Mouse (Mus musculus) embryonic facial prominence, embryonic 14.5 days (tissue): ENCODE measurements around the gene Camta1. TPM values are rescaled to one million over a fixed set of nuclear protein-coding genes. Genes with fewer than 3 reads are reported as not detected.

ENCODE experiments used
- ATAC-seq: fragments of 200-750 bp; cut with Nextera tagmentation; 2 replicates; pipeline ENCODE4 v1.8.0; 2017; ENCODE audit warnings: low read depth, moderate number of reproducible peaks, moderate TSS enrichment
- DNase-seq: peaks from one replicate; pipeline ENCODE4 v3.0.0-alpha.2; 2015; ENCODE audit warnings: low spot score
- H3K27ac ChIP-seq: fragments of 300-500 bp; sonication (generic); replicated peaks from 2 replicates; pipeline ENCODE4 v1.5.1; 2014; ENCODE audit warnings: low read depth, mild to moderate bottlenecking, low read length, moderate library complexity
- H3K27me3 ChIP-seq: fragments of 300-500 bp; sonication (generic); replicated peaks from 2 replicates; pipeline ENCODE4 v1.6.1; 2014; ENCODE audit warnings: low read length; ENCODE audit not compliant: control insufficient read depth, insufficient read depth
- H3K36me3 ChIP-seq: fragments of 300-500 bp; sonication (generic); 2 replicates; pipeline ENCODE4 v1.6.1; 2014; ENCODE audit warnings: low read length, mixed read lengths; ENCODE audit not compliant: control insufficient read depth, insufficient read depth
- H3K4me1 ChIP-seq: fragments of 300-500 bp; sonication (generic); 2 replicates; pipeline ENCODE4 v1.6.1; 2014; ENCODE audit warnings: antibody characterized with exemption, low read length; ENCODE audit not compliant: control insufficient read depth, insufficient read depth
- H3K4me2 ChIP-seq: fragments of 300-500 bp; sonication (generic); 2 replicates; pipeline ENCODE4 v1.6.1; 2014; ENCODE audit warnings: low read depth, mild to moderate bottlenecking, low read length, moderate library complexity, mixed read lengths
- H3K4me3 ChIP-seq: fragments of 300-500 bp; sonication (generic); 2 replicates; pipeline ENCODE4 v1.5.1; 2014; ENCODE audit warnings: low read depth, mild to moderate bottlenecking, low read length
- H3K9ac ChIP-seq: fragments of 300-500 bp; sonication (generic); 2 replicates; pipeline ENCODE4 v1.6.1; 2014; ENCODE audit warnings: low read depth, mild to moderate bottlenecking, low read length, moderate library complexity, mixed read lengths
- H3K9me3 ChIP-seq: fragments of 300-500 bp; sonication (generic); 2 replicates; pipeline ENCODE4 v1.6.1; 2016; ENCODE audit warnings: low read length; ENCODE audit not compliant: control insufficient read depth
- WGBS: fragments of 180-500 bp; shearing (Covaris S2); extraction: QIAGEN DNeasy Blood & Tissue Kit; methylation state at CpG from one replicate; pipeline ENCODE4 v1.1.7; 2014; 5-methylcytosine and 5-hydroxymethylcytosine counted together
- polyA plus RNA-seq: library from polyadenylated mRNA; unstranded; fragments of >200 nt; fragmentation: Nextera tagmentation; extraction: Ambion mirVana; gene quantifications from 2 replicates; pipeline ENCODE4 v1.2.1, GENCODE M21; 2014

Camta1 gene
- polyA plus RNA-seq, 1 experiment from 2014 or later, result 77.3 TPM

GRCm38 (mm10) chr4:151767361-151767760 lies 94.3 kb downstream of the Camta1 start:
- H3K4me3 ChIP-seq, result no peak overlapping the region
- DNase-seq, result no peak
- 92% methylated on average over 8 of the region's 8 CpGs for WGBS

GRCm38 (mm10) chr4:151765376-151765775 lies 96.3 kb downstream of the Camta1 start:
- DNase-seq, result no peak
- no peak overlapping the region for H3K27ac ChIP-seq
- H3K36me3 ChIP-seq, result no peaks in the 10 kb centered on the region
- H3K4me1 ChIP-seq, result peaks cover 4% of the 10 kb centered on the region; the same call in 1 of the 2 replicates
- no peak for ATAC-seq
- no peak overlapping the region for H3K4me3 ChIP-seq
- no peak overlapping the region for H3K9ac ChIP-seq
- H3K27me3 ChIP-seq, result no peaks in the 10 kb centered on the region
- WGBS, result 58% methylated on average over 4 of the region's 4 CpGs
- H3K9me3 ChIP-seq, result no peaks in the 10 kb centered on the region
- H3K4me2 ChIP-seq, result no peak overlapping the region

More at GRCm38 (mm10) chr4:151767361-151767760, 94.3 kb downstream of the Camta1 start:
- H3K9me3 ChIP-seq, result no peaks in the 10 kb centered on the region
- peaks cover 9% of the 10 kb centered on the region; the same call in 1 of the 2 replicates for H3K4me1 ChIP-seq
- no peaks in the 10 kb centered on the region for H3K36me3 ChIP-seq
- no peak overlapping the region for H3K27ac ChIP-seq
- no peaks in the 10 kb centered on the region for H3K27me3 ChIP-seq
- H3K4me2 ChIP-seq, result no peak overlapping the region
- no peak overlapping the region for H3K9ac ChIP-seq
- ATAC-seq, result no peak

- H3K4me1 ChIP-seq, result 0 out of 2 replicates have a peak, but pooled peaks cover 4% of the 10 kb centered on the region
- no peaks in the 10 kb centered on the region for H3K9me3 ChIP-seq
- 30% methylated on average over 6 of the region's 6 CpGs for whole genome bisulfite sequencing
- DNase-seq (peak; percentile 76), ATAC-seq (0 out of 2 replicates have a peak, but pooled peaks have one; percentile 37)
- H3K4me3 ChIP-seq, result no peak overlapping the region
- no peak overlapping the region for H3K9ac ChIP-seq
- H3K27ac ChIP-seq, result no peak overlapping the region
- H3K36me3 ChIP-seq, result no peaks in the 10 kb centered on the region
- H3K27me3 ChIP-seq, result no peaks in the 10 kb centered on the region
- H3K4me2 ChIP-seq, result no peak overlapping the region
These were observed 97.7 kb downstream of the Camta1 start for GRCm38 (mm10) chr4:151763928-151764327.

- WGBS, result 68% methylated on average over 2 of the region's 2 CpGs
- no peaks in the 10 kb centered on the region for H3K36me3 ChIP-seq
- no peak overlapping the region for H3K9ac ChIP-seq
- H3K4me1 ChIP-seq, result peaks cover 4% of the 10 kb centered on the region; the same call in 1 of the 2 replicates
- H3K9me3 ChIP-seq, result no peaks in the 10 kb centered on the region
- no peak for ATAC-seq
- no peak overlapping the region for H3K4me3 ChIP-seq
- no peak overlapping the region for H3K27ac ChIP-seq
- DNase-seq, result no peak
- H3K4me2 ChIP-seq, result no peak overlapping the region
- H3K27me3 ChIP-seq, result no peaks in the 10 kb centered on the region
These were observed 102.6 kb downstream of the Camta1 start for GRCm38 (mm10) chr4:151759095-151759494.

GRCm38 (mm10) chr4:151758337-151758736 lies 103.3 kb downstream of the Camta1 start:
- Histone ChIP-seq H3K4me2 (no peak overlapping the region), H3K27ac (no peak overlapping the region), H3K9me3 (no peaks in the 10 kb centered on the region), H3K27me3 (no peaks in the 10 kb centered on the region), H3K4me3 (no peak overlapping the region), H3K36me3 (no peaks in the 10 kb centered on the region), H3K4me1 (peaks cover 10% of the 10 kb centered on the region; the same call in 1 of the 2 replicates), H3K9ac (no peak overlapping the region)
- DNase-seq, result no peak
- WGBS, result 93% methylated on average over 13 of the region's 13 CpGs
- no peak for ATAC-seq

GRCm38 (mm10) chr4:151757261-151757660 lies 104.4 kb downstream of the Camta1 start:
- H3K9me3 ChIP-seq, result no peaks in the 10 kb centered on the region
- no peaks in the 10 kb centered on the region for H3K36me3 ChIP-seq
- no peaks in the 10 kb centered on the region for H3K27me3 ChIP-seq
- H3K9ac ChIP-seq, result no peak overlapping the region
- H3K4me2 ChIP-seq, result no peak overlapping the region
- DNase-seq (no peak), ATAC-seq (no peak)
- H3K4me3 ChIP-seq, result no peak overlapping the region
- H3K27ac ChIP-seq, result no peak overlapping the region
- WGBS, result 89% methylated on average over 3 of the region's 3 CpGs
- peaks cover 18% of the 10 kb centered on the region for H3K4me1 ChIP-seq

GRCm38 (mm10) chr4:151756400-151756799 lies 105.3 kb downstream of the Camta1 start:
- no peaks in the 10 kb centered on the region for H3K36me3 ChIP-seq
- H3K4me1 ChIP-seq, result peaks cover 20% of the 10 kb centered on the region
- ATAC-seq (no peak), DNase-seq (no peak)
- no peak overlapping the region for H3K27ac ChIP-seq
- H3K4me2 ChIP-seq, result no peak overlapping the region
- no peak overlapping the region for H3K4me3 ChIP-seq
- H3K9me3 ChIP-seq, result no peaks in the 10 kb centered on the region
- WGBS, result 67% methylated on average over 10 of the region's 10 CpGs
- no peak overlapping the region for H3K9ac ChIP-seq
- no peaks in the 10 kb centered on the region for H3K27me3 ChIP-seq

GRCm38 (mm10) chr4:151753231-151753630 lies 108.4 kb downstream of the Camta1 start:
- peaks cover 20% of the 10 kb centered on the region for H3K4me1 ChIP-seq
- H3K9me3 ChIP-seq, result no peaks in the 10 kb centered on the region
- H3K4me3 ChIP-seq, result no peak overlapping the region
- DNase-seq (no peak), ATAC-seq (no peak; the same call in 1 of the 2 replicates)
- H3K27me3 ChIP-seq, result no peaks in the 10 kb centered on the region
- H3K9ac ChIP-seq, result no peak overlapping the region
- no peak overlapping the region for H3K27ac ChIP-seq
- no peak overlapping the region for H3K4me2 ChIP-seq
- no peaks in the 10 kb centered on the region for H3K36me3 ChIP-seq
- WGBS, result 60% methylated on average over 10 of the region's 10 CpGs

GRCm38 (mm10) chr4:151752551-151752950 lies 109.1 kb downstream of the Camta1 start:
- Histone ChIP-seq H3K27ac (no peak overlapping the region), H3K36me3 (no peaks in the 10 kb centered on the region), H3K9ac (no peak overlapping the region), H3K4me1 (peaks cover 20% of the 10 kb centered on the region), H3K4me2 (no peak overlapping the region), H3K9me3 (no peaks in the 10 kb centered on the region), H3K27me3 (no peaks in the 10 kb centered on the region), H3K4me3 (no peak overlapping the region)
- no peak for ATAC-seq
- WGBS, result 36% methylated on average over 7 of the region's 7 CpGs
- no peak for DNase-seq
